Mouse (Mus musculus) splenic B cell, adult 2 months (primary cell): ENCODE measurements around the gene Pawr.
"Not testable (repeated sequence)": the region's sequence is repeated elsewhere in the genome, so short reads cannot be mapped to it uniquely, and the experiment has no call there.

ENCODE experiments used
- DNase-seq: peaks from one replicate; pipeline ENCODE4 v3.0.0-alpha.2; 2011; ENCODE audit warnings: low read depth, low spot score
- H3K27me3 ChIP-seq: 2 replicates; pipeline ENCODE4 v1.6.1; 2012; ENCODE audit warnings: mild to moderate bottlenecking, low read length, moderate library complexity, mixed read lengths; ENCODE audit not compliant: control insufficient read depth, poor library complexity, insufficient read depth, severe bottlenecking
- H3K36me3 ChIP-seq: 2 replicates; pipeline ENCODE4 v1.6.1; 2012; ENCODE audit warnings: mild to moderate bottlenecking, low read length, moderate library complexity, mixed read lengths; ENCODE audit not compliant: control insufficient read depth, poor library complexity, insufficient read depth, severe bottlenecking

Gene Pawr

GRCm38 (mm10) chr10:108405931-108406330 is 74.0 kb downstream of the Pawr start:
- no peak for DNase-seq
- Histone ChIP-seq H3K27me3 (no peaks in the 10 kb centered on the region), H3K36me3 (no peaks in the 10 kb centered on the region)

- H3K27me3 ChIP-seq = no peaks in the 10 kb centered on the region
- DNase-seq = no peak
- H3K36me3 ChIP-seq = no peaks in the 10 kb centered on the region
Observed at GRCm38 (mm10) chr10:108406798-108407754, 75.2 kb downstream of the Pawr start.

GRCm38 (mm10) chr10:108408025-108408424 is 76.1 kb downstream of the Pawr start:
- DNase-seq = no peak
- H3K27me3 ChIP-seq = no peaks in the 10 kb centered on the region
- no peaks in the 10 kb centered on the region for H3K36me3 ChIP-seq

- no peaks in the 10 kb centered on the region for H3K36me3 ChIP-seq
- DNase-seq = no peak
- no peaks in the 10 kb centered on the region for H3K27me3 ChIP-seq
Observed at GRCm38 (mm10) chr10:108408437-108408836, 76.5 kb downstream of the Pawr start.

DNA sequence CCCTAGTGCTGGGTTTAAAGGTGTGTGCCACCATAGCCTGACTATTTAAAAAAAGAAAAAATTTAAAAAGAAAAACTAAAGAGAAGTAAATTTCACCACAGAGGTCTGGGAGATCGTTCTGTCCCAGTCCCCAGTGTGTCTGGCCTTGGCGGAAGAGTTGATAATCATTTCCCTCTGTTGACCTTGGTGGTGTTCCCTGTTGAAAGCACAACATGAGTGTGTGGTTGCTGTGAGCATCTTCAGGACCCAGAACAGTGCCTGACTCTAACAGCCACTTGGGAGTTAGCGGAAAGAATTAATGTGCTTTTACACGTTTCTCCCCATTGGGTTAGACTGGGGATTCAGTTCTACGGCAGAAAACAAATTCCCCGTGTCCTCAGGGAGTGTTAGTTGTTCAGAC is 77.1 kb downstream of the Pawr start:
- no peak for DNase-seq
- Histone ChIP-seq H3K36me3 (no peaks in the 10 kb centered on the region), H3K27me3 (no peaks in the 10 kb centered on the region)

- Histone ChIP-seq H3K27me3 (no peaks in the 10 kb centered on the region), H3K36me3 (no peaks in the 10 kb centered on the region)
Observed at GRCm38 (mm10) chr10:108409529-108409928, 77.6 kb downstream of the Pawr start.

GRCm38 (mm10) chr10:108414936-108415635 is 83.2 kb downstream of the Pawr start:
- no peak for DNase-seq
- Histone ChIP-seq H3K27me3 (no peaks in the 10 kb centered on the region), H3K36me3 (no peaks in the 10 kb centered on the region)

More at GRCm38 (mm10) chr10:108409529-108409928, 77.6 kb downstream of the Pawr start:
- DNase-seq = no peak

DNA sequence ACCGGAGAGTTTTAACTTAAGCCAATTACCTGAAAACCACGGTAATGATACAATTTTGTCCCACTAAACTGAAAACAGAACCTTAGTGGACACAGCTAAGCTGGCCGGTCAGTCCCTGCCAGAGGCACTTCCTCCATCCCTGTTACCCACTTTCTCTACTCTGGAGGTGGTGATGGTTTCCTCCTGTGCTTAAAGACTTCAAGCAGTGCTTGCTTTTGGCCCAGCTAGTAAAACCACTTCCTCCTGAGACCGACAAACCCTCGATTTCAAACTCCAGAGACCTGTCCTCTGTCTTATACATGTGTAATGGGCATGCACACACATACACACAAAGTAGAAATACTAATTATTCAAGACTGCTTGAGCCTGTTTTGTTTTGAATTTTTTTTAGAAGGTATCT is 85.5 kb downstream of the Pawr start:
- Histone ChIP-seq H3K36me3 (no peaks in the 10 kb centered on the region), H3K27me3 (no peaks in the 10 kb centered on the region)
- DNase-seq = no peak

DNA sequence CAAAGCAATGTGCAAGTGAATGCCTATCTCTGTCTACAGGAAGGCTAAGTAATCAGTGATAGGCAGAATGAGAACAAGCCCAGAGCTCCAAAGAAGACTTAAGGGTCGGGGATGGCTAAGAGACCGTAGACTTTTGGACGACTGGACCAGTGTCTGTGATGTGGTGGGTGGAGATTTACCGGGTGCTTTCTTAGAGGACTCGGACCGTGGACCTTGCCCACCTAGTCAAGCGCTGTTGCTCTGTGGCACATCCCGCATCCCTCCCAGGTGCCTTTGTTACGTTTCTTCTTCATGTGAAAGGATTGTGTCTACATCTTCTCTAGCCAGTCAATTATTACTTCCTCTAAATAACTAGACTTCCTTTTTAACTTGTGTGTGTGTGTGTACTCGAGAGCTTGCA is 98.6 kb downstream of the Pawr start:
- DNase-seq = no peak
- Histone ChIP-seq H3K27me3 (no peaks in the 10 kb centered on the region), H3K36me3 (no peaks in the 10 kb centered on the region)

DNA sequence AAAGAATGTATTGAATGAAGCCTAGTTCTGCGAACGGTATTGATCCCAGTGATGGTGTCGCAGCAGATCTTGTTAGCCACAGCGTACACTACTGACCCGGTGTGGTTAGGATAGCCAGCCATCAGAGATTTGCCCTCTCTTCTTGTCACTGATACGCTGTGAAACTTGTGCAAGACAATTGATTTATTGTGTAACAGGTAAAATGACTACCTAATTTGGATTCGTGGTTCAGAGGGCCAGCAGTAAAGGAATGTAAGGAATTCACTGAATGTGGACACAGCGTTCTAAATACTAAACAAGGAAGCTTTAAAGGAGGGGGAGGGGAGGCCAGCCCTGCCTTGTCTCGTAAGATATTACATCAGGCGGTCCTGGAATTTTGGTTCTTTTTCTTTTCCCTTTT is 100.3 kb downstream of the Pawr start:
- Histone ChIP-seq H3K27me3 (no peaks in the 10 kb centered on the region), H3K36me3 (no peaks in the 10 kb centered on the region)
- DNase-seq = no peak

GRCm38 (mm10) chr10:108433976-108434375 is 102.1 kb downstream of the Pawr start:
- Histone ChIP-seq H3K36me3 (no peaks in the 10 kb centered on the region), H3K27me3 (no peaks in the 10 kb centered on the region)
- DNase-seq = no peak

DNA sequence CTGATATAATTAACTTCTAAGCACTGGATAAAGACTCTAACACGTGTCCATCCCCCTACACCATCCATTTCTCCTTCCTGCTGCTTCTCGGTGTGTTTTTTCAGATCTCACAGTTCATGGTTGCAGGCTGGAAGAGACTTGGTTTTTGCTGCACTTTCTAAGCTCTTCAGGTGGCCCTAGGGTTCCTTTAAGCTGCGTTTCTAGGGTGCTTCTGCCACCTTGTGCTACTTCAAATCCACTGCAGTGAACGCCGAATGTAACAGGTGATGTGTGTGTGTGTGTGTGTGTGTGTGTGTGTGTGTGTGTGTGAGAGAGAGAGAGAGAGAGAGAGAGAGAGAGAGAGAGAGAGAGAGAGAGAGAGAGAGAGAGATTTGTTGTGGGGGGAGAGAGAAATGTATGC is 103.7 kb downstream of the Pawr start:
- DNase-seq = no peak
- Histone ChIP-seq H3K36me3 (no peaks in the 10 kb centered on the region), H3K27me3 (no peaks in the 10 kb centered on the region)

GRCm38 (mm10) chr10:108436365-108436764 is 104.4 kb downstream of the Pawr start:
- Histone ChIP-seq H3K36me3 (no peaks in the 10 kb centered on the region), H3K27me3 (no peaks in the 10 kb centered on the region)
- no peak for DNase-seq

GRCm38 (mm10) chr10:108440251-108440650 is 108.3 kb downstream of the Pawr start:
- H3K27me3 ChIP-seq, DNase-seq, H3K36me3 ChIP-seq: not testable (repeated sequence)
